Mouse (Mus musculus): ENCODE measurements at regions not wholly inside any gene's neighbourhood (a gene's known extent, or its start where the extent isn't known, plus 50 kb on each side); places are given as distances from the start of the nearest gene placed in this dataset.

DNA sequence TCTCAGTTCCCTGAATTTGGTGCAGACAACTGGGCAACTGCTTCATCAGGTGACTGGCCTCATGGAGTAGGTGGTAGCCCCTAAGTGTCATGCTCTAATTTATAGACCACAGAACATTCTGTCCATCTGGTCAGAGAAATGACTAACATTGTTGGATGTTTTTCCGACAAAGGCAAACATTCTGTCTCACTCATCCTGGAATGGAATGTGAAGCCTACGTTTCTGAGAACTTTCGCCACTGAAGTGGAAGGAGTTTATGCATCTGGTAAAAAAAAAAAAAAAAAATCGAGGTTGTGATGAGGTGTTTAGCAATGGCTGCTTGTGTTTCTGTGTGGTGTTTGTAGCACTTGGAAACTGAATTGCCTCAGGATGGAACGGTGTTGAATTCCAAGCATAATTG is 96.2 kb upstream of the Sgk1 start:
- H3K36me3 ChIP-seq (ENCODE audit: control insufficient read depth, insufficient read depth, low read length) = no peaks in the 10 kb centered on the region
- H3K4me3 ChIP-seq (ENCODE audit: extremely low read depth, insufficient read depth, insufficient read length) = no peak overlapping the region
- 86% methylated on average over 5 of the region's 5 CpGs for WGBS
- H3K4me1 ChIP-seq (ENCODE audit: control insufficient read depth, insufficient read depth, insufficient read length) = no peaks in the 10 kb centered on the region
- no peak overlapping the region for H3K27ac ChIP-seq (ENCODE audit: insufficient read depth, low read length)
- TF ChIP-seq POLR2A (IDR thresholded peaks at IDR 0.05; ENCODE audit: low read depth, low read length) (no peak), CTCF (IDR thresholded peaks at IDR 0.05; ENCODE audit: extremely low read depth, insufficient read depth, insufficient read length, insufficient replicate concordance) (no peak)
- H3K27me3 ChIP-seq (ENCODE audit: control insufficient read depth, insufficient read depth, low read length) = no peaks in the 10 kb centered on the region
- DNase-seq (ENCODE audit: low read depth in 1 of 2, low spot score in 2 of 2) = no peak

DNA sequence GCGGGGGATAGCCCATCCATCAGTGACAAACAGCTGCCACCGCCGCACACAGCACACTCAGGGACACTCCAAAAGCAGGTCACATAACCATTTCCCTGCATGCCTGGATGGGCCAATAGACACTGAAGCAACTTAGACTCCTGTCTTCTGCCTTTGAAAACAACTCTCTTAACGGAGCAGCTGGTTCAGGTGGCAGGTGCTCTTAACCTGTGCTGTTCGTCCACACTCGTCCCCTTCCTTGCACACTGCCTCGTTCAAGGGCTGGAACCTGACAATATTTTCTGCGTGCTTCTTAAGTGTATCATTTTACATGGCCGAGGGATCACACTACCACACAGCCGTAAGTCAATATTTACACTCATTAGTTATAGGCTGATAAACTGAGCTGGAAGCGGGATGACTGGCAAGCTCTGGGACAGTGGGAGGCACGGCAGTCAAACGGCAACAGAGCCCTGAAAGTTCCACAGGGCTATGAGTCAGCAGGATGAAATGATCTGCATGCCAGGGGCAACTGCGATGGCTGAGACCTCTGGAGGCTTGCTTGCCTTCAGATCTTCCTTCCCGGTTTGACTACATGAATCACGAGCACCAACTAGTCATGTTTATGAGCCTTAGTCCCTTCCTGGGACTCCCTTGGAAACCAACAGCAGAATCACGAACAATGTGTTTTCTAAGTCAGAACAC is 92.0 kb upstream of the Sgk1 start:
- Histone ChIP-seq H3K36me3 (ENCODE audit: control insufficient read depth, insufficient read depth, low read length) (no peaks in the 10 kb centered on the region), H3K4me3 (ENCODE audit: extremely low read depth, insufficient read depth, insufficient read length) (no peak overlapping the region), H3K4me1 (ENCODE audit: control insufficient read depth, insufficient read depth, insufficient read length) (no peaks in the 10 kb centered on the region), H3K27ac (ENCODE audit: insufficient read depth, low read length) (no peak overlapping the region), H3K27me3 (ENCODE audit: control insufficient read depth, insufficient read depth, low read length) (no peaks in the 10 kb centered on the region)
- WGBS = 84% methylated on average over 17 of the region's 17 CpGs
- DNase-seq (ENCODE audit: low read depth in 1 of 2, low spot score in 2 of 2) = no peak
- TF ChIP-seq POLR2A (IDR thresholded peaks at IDR 0.05; ENCODE audit: low read depth, low read length) = no peak
- no peak for TF ChIP-seq CTCF (IDR thresholded peaks at IDR 0.05; ENCODE audit: extremely low read depth, insufficient read depth, insufficient read length, insufficient replicate concordance)

DNA sequence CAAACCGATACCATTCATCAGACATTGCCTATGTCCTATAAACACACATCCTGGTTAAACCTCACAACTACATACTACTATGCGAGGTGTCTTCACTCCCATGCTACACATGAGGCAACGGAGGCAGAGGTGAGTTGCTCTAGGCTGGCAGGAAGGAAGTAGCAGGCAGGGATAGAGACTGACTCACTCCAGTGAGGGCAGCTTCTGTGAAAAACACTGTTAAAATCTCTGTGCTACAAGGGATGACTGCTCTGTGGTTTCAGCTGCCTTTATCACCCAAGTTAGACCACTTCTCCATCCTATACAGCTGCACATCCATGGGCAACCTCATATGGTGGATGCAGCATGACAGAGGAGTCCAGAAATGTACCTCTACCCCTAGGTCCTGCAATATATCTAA is 91.0 kb upstream of the Sgk1 start:
- 48% methylated on average over 3 of the region's 3 CpGs for WGBS
- no peaks in the 10 kb centered on the region for H3K4me1 ChIP-seq (ENCODE audit: control insufficient read depth, insufficient read depth, insufficient read length)
- H3K27me3 ChIP-seq (ENCODE audit: control insufficient read depth, insufficient read depth, low read length) = no peaks in the 10 kb centered on the region
- no peak for DNase-seq (ENCODE audit: low read depth in 1 of 2, low spot score in 2 of 2)
- no peak overlapping the region for H3K4me3 ChIP-seq (ENCODE audit: extremely low read depth, insufficient read depth, insufficient read length)
- no peak for TF ChIP-seq POLR2A (IDR thresholded peaks at IDR 0.05; ENCODE audit: low read depth, low read length)
- no peak for TF ChIP-seq CTCF (IDR thresholded peaks at IDR 0.05; ENCODE audit: extremely low read depth, insufficient read depth, insufficient read length, insufficient replicate concordance)
- no peak overlapping the region for H3K27ac ChIP-seq (ENCODE audit: insufficient read depth, low read length)
- no peaks in the 10 kb centered on the region for H3K36me3 ChIP-seq (ENCODE audit: control insufficient read depth, insufficient read depth, low read length)

DNA sequence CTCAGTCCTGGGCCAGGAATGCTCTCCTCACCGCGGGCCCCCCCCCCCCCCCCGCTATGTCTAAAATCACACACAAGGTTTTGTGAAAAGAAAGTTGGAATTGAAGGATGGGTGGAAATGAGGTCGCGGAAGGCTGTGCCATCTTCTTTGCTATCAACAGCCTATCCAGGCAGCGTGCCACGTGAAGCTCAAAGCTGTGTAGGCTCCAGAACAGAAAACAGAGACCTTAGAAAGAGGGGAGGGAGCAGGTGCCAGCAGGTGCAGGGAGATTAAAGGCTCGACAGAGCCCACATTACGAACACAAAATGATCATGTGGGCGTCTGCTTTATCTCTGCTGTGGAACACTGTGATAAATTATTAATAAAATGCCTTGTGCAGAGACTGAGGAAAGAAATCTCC is 89.6 kb upstream of the Sgk1 start:
- 67% methylated on average over 10 of the region's 10 CpGs for WGBS
- no peaks in the 10 kb centered on the region for H3K36me3 ChIP-seq (ENCODE audit: control insufficient read depth, insufficient read depth, low read length)
- no peak overlapping the region for H3K4me3 ChIP-seq (ENCODE audit: extremely low read depth, insufficient read depth, insufficient read length)
- DNase-seq (ENCODE audit: low read depth in 1 of 2, low spot score in 2 of 2) = no peak
- H3K4me1 ChIP-seq (ENCODE audit: control insufficient read depth, insufficient read depth, insufficient read length) = no peaks in the 10 kb centered on the region
- H3K27me3 ChIP-seq (ENCODE audit: control insufficient read depth, insufficient read depth, low read length) = no peaks in the 10 kb centered on the region
- H3K27ac ChIP-seq (ENCODE audit: insufficient read depth, low read length) = no peak overlapping the region
- TF ChIP-seq POLR2A (IDR thresholded peaks at IDR 0.05; ENCODE audit: low read depth, low read length) = no peak
- TF ChIP-seq CTCF (IDR thresholded peaks at IDR 0.05; ENCODE audit: extremely low read depth, insufficient read depth, insufficient read length, insufficient replicate concordance) = no peak

DNA sequence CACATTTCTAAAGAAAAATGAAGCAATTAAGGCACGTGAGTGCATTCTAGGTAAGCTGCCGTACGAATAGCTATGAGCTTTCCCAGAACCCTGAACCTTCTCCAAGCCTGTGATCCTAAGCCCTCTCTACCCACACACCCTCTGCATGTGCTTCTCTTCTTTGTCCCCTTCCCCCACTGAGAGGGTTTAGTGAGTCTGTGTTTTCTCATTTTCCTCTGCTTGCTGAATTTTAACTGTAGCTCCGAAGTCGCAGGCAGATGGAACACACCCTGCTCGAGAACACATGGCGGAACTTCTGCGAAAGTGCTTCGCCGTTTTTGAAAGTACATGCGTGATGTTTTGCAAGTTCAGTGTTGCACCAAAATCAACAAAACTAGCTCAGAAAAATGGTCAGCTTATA is 88.3 kb upstream of the Sgk1 start:
- no peak for DNase-seq (ENCODE audit: low read depth in 1 of 2, low spot score in 2 of 2)
- Histone ChIP-seq H3K27ac (ENCODE audit: insufficient read depth, low read length) (no peak overlapping the region), H3K36me3 (ENCODE audit: control insufficient read depth, insufficient read depth, low read length) (no peaks in the 10 kb centered on the region), H3K4me3 (ENCODE audit: extremely low read depth, insufficient read depth, insufficient read length) (no peak overlapping the region), H3K27me3 (ENCODE audit: control insufficient read depth, insufficient read depth, low read length) (no peaks in the 10 kb centered on the region), H3K4me1 (ENCODE audit: control insufficient read depth, insufficient read depth, insufficient read length) (no peaks in the 10 kb centered on the region)
- WGBS = 96% methylated on average over 11 of the region's 11 CpGs
- no peak for TF ChIP-seq POLR2A (IDR thresholded peaks at IDR 0.05; ENCODE audit: low read depth, low read length)
- no peak for TF ChIP-seq CTCF (IDR thresholded peaks at IDR 0.05; ENCODE audit: extremely low read depth, insufficient read depth, insufficient read length, insufficient replicate concordance)

DNA sequence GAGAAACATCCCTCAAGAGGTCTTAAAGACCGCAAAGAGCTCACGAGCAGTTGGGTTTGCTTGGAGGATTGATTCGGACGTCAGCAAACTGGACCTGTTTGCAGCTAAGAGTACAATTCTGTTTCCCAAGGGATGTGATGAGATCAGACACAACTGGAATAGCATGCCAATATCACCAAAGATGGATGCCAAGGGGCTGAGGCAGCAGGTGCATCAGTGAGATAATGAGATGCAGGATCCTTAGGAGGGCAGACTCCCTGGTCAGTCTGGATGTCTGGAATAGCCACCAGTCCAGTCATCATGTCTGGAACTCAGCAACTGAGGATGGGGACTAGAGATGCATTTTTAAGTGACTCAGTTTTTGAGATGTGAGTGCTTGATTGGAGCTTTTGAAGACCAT is 85.6 kb upstream of the Sgk1 start:
- no peak for DNase-seq (ENCODE audit: low read depth in 1 of 2, low spot score in 2 of 2)
- 96% methylated on average over 4 of the region's 4 CpGs for WGBS
- Histone ChIP-seq H3K36me3 (ENCODE audit: control insufficient read depth, insufficient read depth, low read length) (no peaks in the 10 kb centered on the region), H3K4me1 (ENCODE audit: control insufficient read depth, insufficient read depth, insufficient read length) (no peaks in the 10 kb centered on the region), H3K27ac (ENCODE audit: insufficient read depth, low read length) (no peak overlapping the region), H3K27me3 (ENCODE audit: control insufficient read depth, insufficient read depth, low read length) (no peaks in the 10 kb centered on the region), H3K4me3 (ENCODE audit: extremely low read depth, insufficient read depth, insufficient read length) (no peak overlapping the region)
- TF ChIP-seq CTCF (IDR thresholded peaks at IDR 0.05; ENCODE audit: extremely low read depth, insufficient read depth, insufficient read length, insufficient replicate concordance) = no peak

DNA sequence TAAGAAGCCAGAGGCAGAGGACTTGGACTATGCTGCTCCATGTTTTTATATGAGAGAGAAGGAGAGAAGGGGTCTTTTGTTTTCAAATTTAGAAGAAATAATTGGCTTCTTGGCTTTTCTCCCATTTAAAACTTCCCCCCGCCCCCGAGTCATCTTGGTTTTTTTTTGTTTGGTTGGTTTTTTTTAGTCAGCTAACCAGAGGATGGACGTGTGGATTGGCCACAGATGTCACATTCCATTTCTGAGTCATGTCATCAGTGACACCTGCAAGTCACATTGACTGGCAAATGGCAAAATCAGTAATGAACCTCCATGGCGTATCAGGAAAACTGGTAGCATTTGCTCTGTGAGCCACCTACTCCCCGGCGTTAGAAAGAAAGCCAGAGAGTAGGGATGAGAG is 83.9 kb upstream of the Sgk1 start:
- Histone ChIP-seq H3K4me1 (ENCODE audit: control insufficient read depth, insufficient read depth, insufficient read length) (no peaks in the 10 kb centered on the region), H3K27me3 (ENCODE audit: control insufficient read depth, insufficient read depth, low read length) (no peaks in the 10 kb centered on the region), H3K4me3 (ENCODE audit: extremely low read depth, insufficient read depth, insufficient read length) (no peak overlapping the region), H3K36me3 (ENCODE audit: control insufficient read depth, insufficient read depth, low read length) (no peaks in the 10 kb centered on the region), H3K27ac (ENCODE audit: insufficient read depth, low read length) (no peak overlapping the region)
- 86% methylated on average over 6 of the region's 6 CpGs for WGBS
- TF ChIP-seq CTCF (IDR thresholded peaks at IDR 0.05; ENCODE audit: extremely low read depth, insufficient read depth, insufficient read length, insufficient replicate concordance) (no peak), POLR2A (IDR thresholded peaks at IDR 0.05; ENCODE audit: low read depth, low read length) (no peak)
- DNase-seq (ENCODE audit: low read depth in 1 of 2, low spot score in 2 of 2) = no peak

All from spleen, adult 2 months (tissue).